Mouse (Mus musculus): ENCODE data around the gene Erg. TPM values are rescaled to one million over a fixed set of nuclear protein-coding genes. Genes with fewer than 3 reads are reported as not detected.
A peak's percentile ranks its signal among the peaks of the same experiment; 100 is the strongest.

Gene Erg
- polyA plus RNA-seq (2015; fragmentation: Nextera tagmentation; extraction: Ambion mirVana), result 2.0 and 2.2 TPM in 2 replicates

- peaks cover 36% of the 10 kb centered on the region for H3K27me3 ChIP-seq (ENCODE audit: insufficient read depth, low read length)
- H3K27ac ChIP-seq (ENCODE audit: low read depth), result no peak within 1 kb of the TSS
- ATAC-seq (no peak), DNase-seq (no peak)
- peaks cover 6% of the 10 kb centered on the region for H3K4me1 ChIP-seq (ENCODE audit: insufficient read depth)
- no peaks in the 10 kb centered on the region for H3K9me3 ChIP-seq (ENCODE audit: low read length)
- H3K4me2 ChIP-seq (ENCODE audit: low read depth, low read length), result peak within 1 kb of the TSS; percentile 53
- H3K36me3 ChIP-seq (replicated peaks; ENCODE audit: insufficient read depth, low read length), result no peaks in the 10 kb centered on the region
- WGBS (ENCODE audit: insufficient replicate concordance), result 10% methylated on average over 5 of the region's 5 CpGs
- H3K4me3 ChIP-seq (ENCODE audit: low read depth, low read length), result peak within 1 kb of the TSS; percentile 29
- no peak within 1 kb of the TSS for H3K9ac ChIP-seq (replicated peaks)
- TF ChIP-seq EP300 (IDR thresholded peaks at IDR 0.05; ENCODE audit: low read depth) (no peak), CTCF (IDR thresholded peaks at IDR 0.05; ENCODE audit: low read depth) (no peak)
Measured at GRCm38 (mm10) chr16:95586311-95586602, at the start of gene Erg. Gene Erg, minus strand, starts transcription at chr16:95586593.

GRCm38 (mm10) chr16:95631816-95632215 lies 45.4 kb upstream of the Erg start:
- ATAC-seq (no peak), DNase-seq (peak; percentile 20)
- no peak overlapping the region for H3K4me3 ChIP-seq (ENCODE audit: low read depth, low read length)
- H3K9me3 ChIP-seq (ENCODE audit: low read length), result no peaks in the 10 kb centered on the region
- H3K27ac ChIP-seq (ENCODE audit: low read depth), result no peak overlapping the region
- H3K4me2 ChIP-seq (ENCODE audit: low read depth, low read length), result no peak overlapping the region
- TF ChIP-seq CTCF (IDR thresholded peaks at IDR 0.05; ENCODE audit: low read depth), result no peak
- TF ChIP-seq EP300 (IDR thresholded peaks at IDR 0.05; ENCODE audit: low read depth), result no peak
- peaks cover 3% of the 10 kb centered on the region; the same call in 1 of the 2 replicates for H3K4me1 ChIP-seq (ENCODE audit: insufficient read depth)
- 72% methylated on average over 10 of the region's 10 CpGs for WGBS (ENCODE audit: insufficient replicate concordance)
- no peaks in the 10 kb centered on the region for H3K27me3 ChIP-seq (ENCODE audit: insufficient read depth, low read length)
- no peaks in the 10 kb centered on the region for H3K36me3 ChIP-seq (replicated peaks; ENCODE audit: insufficient read depth, low read length)
- H3K9ac ChIP-seq (replicated peaks), result no peak overlapping the region

DNA sequence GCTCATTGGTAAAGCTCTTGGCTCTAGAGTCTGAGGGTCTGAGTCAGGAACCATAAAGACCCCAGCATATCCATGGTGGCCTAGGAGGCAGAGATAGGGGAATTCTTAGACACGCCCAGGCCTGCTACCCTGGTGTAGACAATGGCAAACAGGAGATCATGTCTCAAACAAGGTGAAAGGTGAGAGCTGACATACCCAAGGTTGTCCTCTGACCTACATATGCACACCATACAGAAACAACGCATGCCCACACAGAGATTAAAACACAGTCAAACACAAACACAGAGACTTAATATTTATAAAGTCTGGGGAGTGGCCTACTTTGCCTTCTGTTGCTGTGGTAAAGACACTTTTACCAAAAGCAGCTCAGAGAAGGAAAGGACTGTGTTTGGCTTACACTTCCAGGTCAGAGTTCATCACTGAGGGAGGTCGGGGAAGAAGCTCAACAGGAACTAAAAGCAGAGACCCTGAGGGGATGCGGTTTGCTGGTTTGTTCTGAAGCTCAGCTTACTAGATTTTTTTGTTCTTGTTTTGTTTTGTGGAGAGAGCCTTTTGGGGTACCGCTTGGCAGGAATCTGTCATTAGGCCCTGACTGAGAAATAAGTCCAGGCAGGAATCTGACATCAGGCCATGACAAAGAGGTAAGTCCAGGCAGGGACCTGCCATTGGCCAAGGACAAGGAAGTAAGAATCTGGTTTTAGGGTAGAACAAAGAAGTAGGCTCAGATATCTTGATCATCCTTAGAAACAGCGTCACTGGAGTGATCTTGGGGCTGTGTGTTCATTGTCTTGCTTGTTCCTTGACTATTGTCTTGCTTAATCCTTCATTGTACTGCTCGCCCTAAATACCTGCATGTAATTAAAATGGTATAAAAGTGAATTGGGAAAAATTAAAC lies 37.7 kb upstream of the Erg start:
- H3K36me3 ChIP-seq (replicated peaks; ENCODE audit: insufficient read depth, low read length), result no peaks in the 10 kb centered on the region
- 0 out of 2 replicates have a peak, but pooled peaks cover 4% of the 10 kb centered on the region for H3K4me1 ChIP-seq (ENCODE audit: insufficient read depth)
- H3K27me3 ChIP-seq (ENCODE audit: insufficient read depth, low read length), result no peaks in the 10 kb centered on the region
- TF ChIP-seq EP300 (IDR thresholded peaks at IDR 0.05; ENCODE audit: low read depth) (no peak), CTCF (IDR thresholded peaks at IDR 0.05; ENCODE audit: low read depth) (no peak)
- ATAC-seq (peak; percentile 72), DNase-seq (no peak)
- no peak overlapping the region for H3K4me3 ChIP-seq (ENCODE audit: low read depth, low read length)
- no peaks in the 10 kb centered on the region for H3K9me3 ChIP-seq (ENCODE audit: low read length)
- H3K9ac ChIP-seq (replicated peaks), result no peak overlapping the region
- no peak overlapping the region for H3K4me2 ChIP-seq (ENCODE audit: low read depth, low read length)
- H3K27ac ChIP-seq (ENCODE audit: low read depth), result no peak overlapping the region
- 64% methylated on average over 7 of the region's 7 CpGs for WGBS (ENCODE audit: insufficient replicate concordance)

- Histone ChIP-seq H3K9me3 (ENCODE audit: low read length) (no peaks in the 10 kb centered on the region), H3K4me3 (ENCODE audit: low read depth, low read length) (no peak overlapping the region), H3K4me1 (ENCODE audit: insufficient read depth) (0 out of 2 replicates have a peak, but pooled peaks cover 4% of the 10 kb centered on the region), H3K27me3 (ENCODE audit: insufficient read depth, low read length) (no peaks in the 10 kb centered on the region), H3K4me2 (ENCODE audit: low read depth, low read length) (no peak overlapping the region), H3K27ac (ENCODE audit: low read depth) (no peak overlapping the region), H3K9ac (replicated peaks) (no peak overlapping the region), H3K36me3 (replicated peaks; ENCODE audit: insufficient read depth, low read length) (no peaks in the 10 kb centered on the region)
- WGBS (ENCODE audit: insufficient replicate concordance), result 80% methylated on average over 4 of the region's 4 CpGs
- TF ChIP-seq CTCF (IDR thresholded peaks at IDR 0.05; ENCODE audit: low read depth) (no peak), EP300 (IDR thresholded peaks at IDR 0.05; ENCODE audit: low read depth) (no peak)
- no peak for DNase-seq
- ATAC-seq, result no peak
Measured at GRCm38 (mm10) chr16:95623056-95623455, 36.7 kb upstream of the Erg start.

GRCm38 (mm10) chr16:95619859-95620325 lies 33.5 kb upstream of the Erg start:
- no peak for ATAC-seq
- Histone ChIP-seq H3K4me1 (ENCODE audit: insufficient read depth) (peaks cover 4% of the 10 kb centered on the region; the same call in 1 of the 2 replicates), H3K9ac (replicated peaks) (no peak overlapping the region), H3K4me2 (ENCODE audit: low read depth, low read length) (no peak overlapping the region), H3K27ac (ENCODE audit: low read depth) (no peak overlapping the region), H3K4me3 (ENCODE audit: low read depth, low read length) (no peak overlapping the region), H3K36me3 (replicated peaks; ENCODE audit: insufficient read depth, low read length) (no peaks in the 10 kb centered on the region), H3K9me3 (ENCODE audit: low read length) (no peaks in the 10 kb centered on the region), H3K27me3 (ENCODE audit: insufficient read depth, low read length) (no peaks in the 10 kb centered on the region)
- TF ChIP-seq CTCF (IDR thresholded peaks at IDR 0.05; ENCODE audit: low read depth), result no peak
- DNase-seq, result no peak
- 71% methylated on average over 4 of the region's 4 CpGs for WGBS (ENCODE audit: insufficient replicate concordance)

DNA sequence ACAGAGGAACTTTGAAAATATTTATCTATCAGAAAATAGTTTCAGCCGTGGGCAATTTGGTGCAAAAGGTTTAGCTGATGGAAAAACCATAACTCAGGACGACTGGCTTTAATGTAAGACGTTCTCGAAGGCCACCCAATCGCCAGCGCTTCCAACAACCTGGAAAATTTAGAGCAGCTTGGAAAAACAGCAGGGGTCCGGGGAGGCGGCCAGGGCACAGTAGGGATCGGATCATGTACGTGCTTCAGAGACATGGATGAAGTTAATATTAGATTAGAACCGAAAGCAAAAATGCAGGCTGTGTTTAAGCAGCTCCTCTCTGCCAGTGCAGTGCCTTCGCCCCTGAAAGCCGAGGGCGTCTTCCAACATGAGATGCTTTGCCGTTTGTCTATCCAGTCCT lies 31.8 kb upstream of the Erg start:
- TF ChIP-seq CTCF (IDR thresholded peaks at IDR 0.05; ENCODE audit: low read depth) (no peak), EP300 (IDR thresholded peaks at IDR 0.05; ENCODE audit: low read depth) (no peak)
- ATAC-seq (no peak), DNase-seq (no peak)
- no peak overlapping the region for H3K4me3 ChIP-seq (ENCODE audit: low read depth, low read length)
- WGBS (ENCODE audit: insufficient replicate concordance), result 65% methylated on average over 15 of the region's 15 CpGs
- no peak overlapping the region for H3K27ac ChIP-seq (ENCODE audit: low read depth)
- H3K4me1 ChIP-seq (ENCODE audit: insufficient read depth), result no peaks in the 10 kb centered on the region; the same call in 1 of the 2 replicates
- H3K27me3 ChIP-seq (ENCODE audit: insufficient read depth, low read length), result no peaks in the 10 kb centered on the region
- H3K9me3 ChIP-seq (ENCODE audit: low read length), result no peaks in the 10 kb centered on the region
- no peaks in the 10 kb centered on the region for H3K36me3 ChIP-seq (replicated peaks; ENCODE audit: insufficient read depth, low read length)
- no peak overlapping the region for H3K9ac ChIP-seq (replicated peaks)
- peak overlapping the region; percentile 29; the same call in 1 of the 2 replicates for H3K4me2 ChIP-seq (ENCODE audit: low read depth, low read length)

All from liver, postnatal 0 days (tissue).